Mouse (Mus musculus): Measurements from ENCODE around the gene Hspa12b.

The Hspa12b gene

GRCm38 (mm10) chr2:131147043-131147365 is 19.9 kb downstream of the Hspa12b start:
- in situ Hi-C loops (cut with MboI, MseI) = no loop called here

- in situ Hi-C loops (cut with MboI, MseI) = no loop called here
Measured at GRCm38 (mm10) chr2:131148353-131149253, 21.5 kb downstream of the Hspa12b start.

- in situ Hi-C loops (cut with MboI, MseI) = no loop called here
Measured at GRCm38 (mm10) chr2:131149254-131149578, 22.1 kb downstream of the Hspa12b start.

GRCm38 (mm10) chr2:131152166-131152730 is 25.2 kb downstream of the Hspa12b start:
- in situ Hi-C loops (cut with MboI, MseI) = no loop called here

GRCm38 (mm10) chr2:131154036-131154435 is 27.0 kb downstream of the Hspa12b start:
- in situ Hi-C loops (cut with MboI, MseI) = no loop called here

GRCm38 (mm10) chr2:131156987-131157386 is 29.9 kb downstream of the Hspa12b start:
- in situ Hi-C loops (cut with MboI, MseI) = no loop called here

- in situ Hi-C loops (cut with MboI, MseI) = no loop called here
Measured at GRCm38 (mm10) chr2:131159491-131159910, 32.4 kb downstream of the Hspa12b start.

GRCm38 (mm10) chr2:131159938-131160581 is 33.0 kb downstream of the Hspa12b start, which contains the start of gene 1700037H04Rik:
TSS of gene 1700037H04Rik (minus strand) at chr2:131160081.
- in situ Hi-C loops (cut with MboI, MseI) = no loop called here

GRCm38 (mm10) chr2:131160671-131161111 is 33.6 kb downstream of the Hspa12b start:
- in situ Hi-C loops (cut with MboI, MseI) = no loop called here

GRCm38 (mm10) chr2:131163924-131164323 is 36.8 kb downstream of the Hspa12b start:
- in situ Hi-C loops (cut with MboI, MseI) = no loop called here

- in situ Hi-C loops (cut with MboI, MseI) = loop anchor here in 1 of 2 experiments (5.0 kb wide), 1 partner anchor 81 kb away; no protein-coding TSS in a partner anchor
Measured at GRCm38 (mm10) chr2:131166172-131166571, 39.1 kb downstream of the Hspa12b start.

GRCm38 (mm10) chr2:131167984-131168383 is 40.9 kb downstream of the Hspa12b start:
- in situ Hi-C loops (cut with MboI, MseI) = loop anchor here in 1 of 2 experiments (5.0 kb wide), 1 partner anchor 79 kb away; no protein-coding TSS in a partner anchor

- in situ Hi-C loops (cut with MboI, MseI) = loop anchor here in 1 of 2 experiments (5.0 kb wide), 1 partner anchor 78 kb away; no protein-coding TSS in a partner anchor
Measured at GRCm38 (mm10) chr2:131168914-131169313, 41.8 kb downstream of the Hspa12b start.

- in situ Hi-C loops (cut with MboI, MseI) = no loop called here
Measured at GRCm38 (mm10) chr2:131170936-131171335, 43.9 kb downstream of the Hspa12b start.

- in situ Hi-C loops (cut with MboI, MseI) = no loop called here
Measured at GRCm38 (mm10) chr2:131171401-131172104, 44.5 kb downstream of the Hspa12b start.

GRCm38 (mm10) chr2:131172322-131172721 is 45.2 kb downstream of the Hspa12b start:
- in situ Hi-C loops (cut with MboI, MseI) = no loop called here

- in situ Hi-C loops (cut with MboI, MseI) = no loop called here
Measured at GRCm38 (mm10) chr2:131174700-131175099, 47.6 kb downstream of the Hspa12b start.

- in situ Hi-C loops (cut with MboI, MseI) = no loop called here
Measured at GRCm38 (mm10) chr2:131175286-131175944, 48.3 kb downstream of the Hspa12b start.

- in situ Hi-C loops (cut with MboI, MseI) = no loop called here
Measured at GRCm38 (mm10) chr2:131175945-131176309, 48.8 kb downstream of the Hspa12b start.

GRCm38 (mm10) chr2:131176491-131176890 is 49.4 kb downstream of the Hspa12b start:
- in situ Hi-C loops (cut with MboI, MseI) = no loop called here

- in situ Hi-C loops (cut with MboI, MseI) = no loop called here
Measured at GRCm38 (mm10) chr2:131177932-131178331, 50.9 kb downstream of the Hspa12b start.
